Mouse (Mus musculus): ENCODE measurements around the gene Uck2. TPM values are rescaled to one million over a fixed set of nuclear protein-coding genes. Genes with fewer than 3 reads are reported as not detected.

Uck2 gene
- polyA plus RNA-seq, 1 experiment from 2014 or later = 68.8 TPM

GRCm38 (mm10) chr1:167287156-167287555 lies 2.0 kb upstream of the Uck2 start:
- Histone ChIP-seq H3K27me3 (ENCODE audit: control insufficient read depth, insufficient read depth, low read length) (peaks cover 5% of the 10 kb centered on the region), H3K27ac (ENCODE audit: low read length) (no peak overlapping the region), H3K9ac (ENCODE audit: low read length) (no peak overlapping the region), H3K36me3 (ENCODE audit: control insufficient read depth, insufficient read depth) (no peaks in the 10 kb centered on the region), H3K4me2 (ENCODE audit: low read depth, low read length) (no peak overlapping the region), H3K4me3 (ENCODE audit: low read length) (no peak overlapping the region), H3K4me1 (ENCODE audit: control insufficient read depth, insufficient read depth, low read length) (peaks cover 17% of the 10 kb centered on the region), H3K9me3 (replicated peaks; ENCODE audit: control insufficient read depth, low read length) (no peaks in the 10 kb centered on the region)
- no peak for ATAC-seq (replicated peaks; ENCODE audit: extremely low read depth, insufficient read depth, low FRiP score)
- WGBS = 59% methylated on average over 5 of the region's 5 CpGs

GRCm38 (mm10) chr1:167285356-167285755 lies 236 bp upstream of the Uck2 start:
- peaks cover 5% of the 10 kb centered on the region for H3K27me3 ChIP-seq (ENCODE audit: control insufficient read depth, insufficient read depth, low read length)
- H3K9ac ChIP-seq (ENCODE audit: low read length) = peak overlapping the region; percentile 77
- H3K36me3 ChIP-seq (ENCODE audit: control insufficient read depth, insufficient read depth) = no peaks in the 10 kb centered on the region
- ATAC-seq (replicated peaks; ENCODE audit: extremely low read depth, insufficient read depth, low FRiP score) = no peak
- H3K4me3 ChIP-seq (ENCODE audit: low read length) = peak overlapping the region; percentile 78
- H3K9me3 ChIP-seq (replicated peaks; ENCODE audit: control insufficient read depth, low read length) = no peaks in the 10 kb centered on the region
- H3K27ac ChIP-seq (ENCODE audit: low read length) = peak overlapping the region; percentile 89; the same call in 1 of the 2 replicates
- H3K4me2 ChIP-seq (ENCODE audit: low read depth, low read length) = peak overlapping the region; percentile 68
- peaks cover 20% of the 10 kb centered on the region for H3K4me1 ChIP-seq (ENCODE audit: control insufficient read depth, insufficient read depth, low read length)
- 2% methylated on average over 8 of the region's 8 CpGs for WGBS

GRCm38 (mm10) chr1:167284837-167285319 lies 242 bp downstream of the Uck2 start:
- Histone ChIP-seq H3K9me3 (replicated peaks; ENCODE audit: control insufficient read depth, low read length) (no peaks in the 10 kb centered on the region), H3K4me3 (ENCODE audit: low read length) (peak overlapping the region; percentile 78), H3K9ac (ENCODE audit: low read length) (peak overlapping the region; percentile 77), H3K36me3 (ENCODE audit: control insufficient read depth, insufficient read depth) (no peaks in the 10 kb centered on the region), H3K27me3 (ENCODE audit: control insufficient read depth, insufficient read depth, low read length) (peaks cover 5% of the 10 kb centered on the region), H3K27ac (ENCODE audit: low read length) (peak overlapping the region; percentile 89), H3K4me1 (ENCODE audit: control insufficient read depth, insufficient read depth, low read length) (peaks cover 18% of the 10 kb centered on the region), H3K4me2 (ENCODE audit: low read depth, low read length) (peak overlapping the region; percentile 68)
- ATAC-seq (replicated peaks; ENCODE audit: extremely low read depth, insufficient read depth, low FRiP score) = peak; percentile 87
- under 1% methylated on average over 50 of the region's 51 CpGs for WGBS

- peak overlapping the region; percentile 68 for H3K4me2 ChIP-seq (ENCODE audit: low read depth, low read length)
- 0% methylated on average over 52 of the region's 73 CpGs for WGBS
- peak; percentile 38 for ATAC-seq (replicated peaks; ENCODE audit: extremely low read depth, insufficient read depth, low FRiP score)
- H3K4me1 ChIP-seq (ENCODE audit: control insufficient read depth, insufficient read depth, low read length) = peaks cover 17% of the 10 kb centered on the region
- peak overlapping the region; percentile 78 for H3K4me3 ChIP-seq (ENCODE audit: low read length)
- peak overlapping the region; percentile 77 for H3K9ac ChIP-seq (ENCODE audit: low read length)
- H3K27me3 ChIP-seq (ENCODE audit: control insufficient read depth, insufficient read depth, low read length) = no peaks in the 10 kb centered on the region; the same call in 1 of the 2 replicates
- no peaks in the 10 kb centered on the region for H3K36me3 ChIP-seq (ENCODE audit: control insufficient read depth, insufficient read depth)
- no peaks in the 10 kb centered on the region for H3K9me3 ChIP-seq (replicated peaks; ENCODE audit: control insufficient read depth, low read length)
- H3K27ac ChIP-seq (ENCODE audit: low read length) = peak overlapping the region; percentile 89
These were observed 773 bp downstream of the Uck2 start for GRCm38 (mm10) chr1:167284258-167284836.

GRCm38 (mm10) chr1:167283441-167284257 lies 1.5 kb downstream of the Uck2 start:
- Histone ChIP-seq H3K9me3 (replicated peaks; ENCODE audit: control insufficient read depth, low read length) (no peaks in the 10 kb centered on the region), H3K4me2 (ENCODE audit: low read depth, low read length) (peak overlapping the region; percentile 68), H3K4me3 (ENCODE audit: low read length) (peak overlapping the region; percentile 78), H3K36me3 (ENCODE audit: control insufficient read depth, insufficient read depth) (no peaks in the 10 kb centered on the region), H3K27me3 (ENCODE audit: control insufficient read depth, insufficient read depth, low read length) (no peaks in the 10 kb centered on the region; the same call in 1 of the 2 replicates), H3K27ac (ENCODE audit: low read length) (peak overlapping the region; percentile 89), H3K9ac (ENCODE audit: low read length) (peak overlapping the region; percentile 77), H3K4me1 (ENCODE audit: control insufficient read depth, insufficient read depth, low read length) (peaks cover 23% of the 10 kb centered on the region)
- whole genome bisulfite sequencing = under 1% methylated on average over 44 of the region's 44 CpGs
- 0 out of 2 replicates have a peak, but pooled peaks have one; percentile 24 for ATAC-seq (replicated peaks; ENCODE audit: extremely low read depth, insufficient read depth, low FRiP score)

- Histone ChIP-seq H3K4me2 (ENCODE audit: low read depth, low read length) (peak overlapping the region; percentile 68), H3K36me3 (ENCODE audit: control insufficient read depth, insufficient read depth) (no peaks in the 10 kb centered on the region), H3K4me1 (ENCODE audit: control insufficient read depth, insufficient read depth, low read length) (peaks cover 29% of the 10 kb centered on the region), H3K4me3 (ENCODE audit: low read length) (peak overlapping the region; percentile 78), H3K9me3 (replicated peaks; ENCODE audit: control insufficient read depth, low read length) (no peaks in the 10 kb centered on the region), H3K27me3 (ENCODE audit: control insufficient read depth, insufficient read depth, low read length) (no peaks in the 10 kb centered on the region), H3K9ac (ENCODE audit: low read length) (peak overlapping the region; percentile 20; the same call in 1 of the 2 replicates), H3K27ac (ENCODE audit: low read length) (no peak overlapping the region)
- 48% methylated on average over 5 of the region's 5 CpGs for WGBS
- no peak for ATAC-seq (replicated peaks; ENCODE audit: extremely low read depth, insufficient read depth, low FRiP score)
These were observed 2.4 kb downstream of the Uck2 start for GRCm38 (mm10) chr1:167282768-167283167.

- no peak for ATAC-seq (replicated peaks; ENCODE audit: extremely low read depth, insufficient read depth, low FRiP score)
- H3K27ac ChIP-seq (ENCODE audit: low read length) = no peak overlapping the region
- H3K9ac ChIP-seq (ENCODE audit: low read length) = no peak overlapping the region
- H3K4me3 ChIP-seq (ENCODE audit: low read length) = no peak overlapping the region
- 72% methylated on average over 3 of the region's 3 CpGs for WGBS
- peak overlapping the region; percentile 68 for H3K4me2 ChIP-seq (ENCODE audit: low read depth, low read length)
- no peaks in the 10 kb centered on the region for H3K27me3 ChIP-seq (ENCODE audit: control insufficient read depth, insufficient read depth, low read length)
- peaks cover 29% of the 10 kb centered on the region for H3K4me1 ChIP-seq (ENCODE audit: control insufficient read depth, insufficient read depth, low read length)
- no peaks in the 10 kb centered on the region for H3K36me3 ChIP-seq (ENCODE audit: control insufficient read depth, insufficient read depth)
- H3K9me3 ChIP-seq (replicated peaks; ENCODE audit: control insufficient read depth, low read length) = no peaks in the 10 kb centered on the region
These were observed 3.0 kb downstream of the Uck2 start for GRCm38 (mm10) chr1:167282112-167282511.

GRCm38 (mm10) chr1:167280061-167280460 lies 5.1 kb downstream of the Uck2 start:
- Histone ChIP-seq H3K4me3 (ENCODE audit: low read length) (no peak overlapping the region), H3K27me3 (ENCODE audit: control insufficient read depth, insufficient read depth, low read length) (no peaks in the 10 kb centered on the region), H3K4me1 (ENCODE audit: control insufficient read depth, insufficient read depth, low read length) (peaks cover 26% of the 10 kb centered on the region), H3K36me3 (ENCODE audit: control insufficient read depth, insufficient read depth) (no peaks in the 10 kb centered on the region), H3K9ac (ENCODE audit: low read length) (no peak overlapping the region), H3K9me3 (replicated peaks; ENCODE audit: control insufficient read depth, low read length) (no peaks in the 10 kb centered on the region), H3K4me2 (ENCODE audit: low read depth, low read length) (no peak overlapping the region), H3K27ac (ENCODE audit: low read length) (no peak overlapping the region)
- 82% methylated on average over 10 of the region's 10 CpGs for WGBS
- no peak for ATAC-seq (replicated peaks; ENCODE audit: extremely low read depth, insufficient read depth, low FRiP score)

Measured in heart, embryonic 16.5 days (tissue).